Mouse (Mus musculus): ENCODE measurements around the gene Tmem53. TPM values are rescaled to one million over a fixed set of nuclear protein-coding genes. Genes with fewer than 3 reads are reported as not detected.
A peak's percentile ranks its signal among the peaks of the same experiment; 100 is the strongest.

The Tmem53 gene
- total RNA-seq, 2 experiments from 2014 or later = 3.5 to 5.1 TPM

DNA sequence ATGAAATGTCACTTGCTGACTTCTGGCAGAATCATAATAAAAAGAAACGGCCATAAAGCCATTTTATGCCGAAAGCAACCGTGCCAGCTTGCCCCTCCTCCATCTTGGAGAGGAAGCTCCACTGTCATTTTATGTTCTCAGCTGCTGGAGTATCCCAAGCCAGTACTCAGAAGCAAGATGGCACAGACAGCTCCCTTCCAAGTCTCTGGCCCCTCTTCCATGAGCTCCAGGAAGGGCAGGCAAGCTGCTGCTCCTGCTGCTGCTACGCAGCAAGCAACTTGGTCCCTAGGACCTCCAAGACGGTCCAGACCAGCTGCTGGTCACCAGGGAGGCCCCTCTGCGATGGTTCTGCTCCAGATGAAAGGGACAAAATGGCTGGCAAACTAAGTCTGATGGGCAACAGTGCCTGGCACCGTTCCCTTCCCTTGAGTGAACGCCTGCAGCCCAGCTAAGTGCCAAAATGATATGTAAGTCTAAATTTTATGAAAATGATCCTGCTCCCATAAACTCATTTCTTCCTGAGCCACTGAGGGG, 28.7 kb downstream of the Tmem53 start:
- no peak for DNase-seq (ENCODE audit: low spot score in 2 of 2)

DNA sequence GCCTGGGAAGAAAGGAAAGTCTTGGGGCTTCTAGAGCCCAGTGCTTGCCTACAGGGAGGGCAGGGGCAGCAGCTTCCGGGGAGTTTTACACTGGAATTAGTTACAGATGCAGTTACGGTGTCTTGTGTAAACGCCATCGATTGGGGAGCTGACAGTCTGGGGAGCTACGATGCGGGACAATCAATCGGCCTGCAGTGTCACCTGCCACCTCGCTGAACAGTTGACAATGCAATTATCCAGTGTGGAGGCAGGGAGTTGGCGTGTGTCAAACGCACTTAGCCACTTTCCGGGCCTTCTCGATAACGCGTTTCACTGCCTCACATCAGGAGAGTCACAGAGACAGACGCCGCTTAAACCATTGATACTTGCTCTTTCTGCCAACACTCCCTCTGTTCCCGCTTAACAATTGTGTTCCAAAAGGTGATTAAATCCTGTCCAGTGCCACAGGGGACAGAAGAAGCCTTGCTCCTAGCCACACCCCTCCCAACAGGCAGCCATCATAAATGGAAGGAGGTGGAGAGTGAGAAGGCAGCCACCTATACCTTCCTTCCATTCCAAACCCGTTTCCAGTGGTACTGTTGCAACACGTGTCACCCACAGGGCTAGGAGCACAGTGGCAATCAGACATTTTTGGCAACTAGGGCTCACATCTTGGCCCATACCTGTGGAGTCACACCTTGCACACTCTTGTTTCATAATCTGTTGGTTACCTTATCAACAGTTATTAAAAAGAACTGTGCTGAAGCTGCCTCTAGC, 29.5 kb downstream of the Tmem53 start:
- no peak for DNase-seq (ENCODE audit: low spot score in 2 of 2)

DNA sequence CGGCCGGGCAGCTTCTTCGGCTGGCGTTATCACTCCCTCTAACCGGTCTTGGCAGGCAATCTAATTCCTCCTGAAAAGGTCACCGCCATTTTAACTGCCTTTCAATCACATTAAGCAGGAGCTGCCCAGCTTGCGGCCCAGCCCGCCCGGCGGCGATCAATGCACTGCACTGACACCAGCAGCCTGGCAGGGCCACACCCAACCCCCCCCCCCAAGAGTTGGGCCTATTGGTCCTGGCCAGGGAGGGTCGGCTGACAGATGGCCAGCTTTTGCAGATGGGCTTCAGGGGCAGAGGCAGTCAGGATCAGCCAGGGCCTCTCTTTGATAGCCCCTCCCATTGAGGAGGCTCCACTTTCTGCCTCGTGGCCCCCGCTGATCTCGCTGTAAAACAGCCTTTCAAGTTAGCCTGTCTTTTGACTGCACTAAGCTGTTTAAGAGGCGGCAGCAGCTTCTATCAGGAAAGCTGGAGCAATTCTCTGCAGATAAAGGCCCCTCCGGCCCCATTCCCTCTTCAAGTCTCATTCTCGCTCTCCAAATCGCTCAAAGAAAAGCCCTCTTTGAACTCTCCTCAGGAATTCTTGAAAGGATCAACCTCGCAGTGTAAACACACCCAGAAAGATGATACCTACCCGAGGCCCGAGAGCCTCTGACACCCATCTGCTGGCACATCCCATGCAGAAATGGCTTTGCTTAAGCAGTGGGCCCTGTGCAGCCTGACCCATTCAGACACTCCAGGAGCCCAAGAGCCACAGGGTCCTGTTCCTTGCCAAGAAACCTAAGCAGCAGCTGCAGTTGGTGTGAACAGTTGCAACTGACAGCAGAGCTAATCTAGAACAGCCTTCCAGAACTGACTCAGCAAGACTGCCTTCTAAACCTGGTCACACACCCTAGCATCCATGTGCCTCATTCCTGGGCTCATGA, 31.8 kb downstream of the Tmem53 start:
- DNase-seq (ENCODE audit: low spot score in 2 of 2) = no peak

DNA sequence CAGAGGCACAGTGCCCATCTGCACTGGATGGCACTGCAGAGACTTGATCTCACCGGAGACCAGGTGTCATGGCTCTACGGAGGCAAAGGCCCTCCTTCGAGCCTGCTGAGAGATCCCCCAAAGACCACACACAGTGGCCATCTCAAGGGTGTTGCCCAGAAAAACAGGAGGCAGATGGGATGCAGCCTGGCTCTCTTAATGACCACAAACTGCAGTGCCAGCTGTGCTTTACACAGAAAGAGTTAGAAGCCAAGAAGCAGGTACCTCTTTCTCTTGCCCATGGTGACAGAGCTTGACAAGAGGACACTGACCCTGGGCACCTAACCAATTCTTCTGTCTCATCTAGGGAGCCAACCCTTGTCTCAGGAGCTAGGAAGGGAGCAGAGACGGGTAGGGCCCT, 32.6 kb downstream of the Tmem53 start:
- no peak for DNase-seq (ENCODE audit: low spot score in 2 of 2)

DNA sequence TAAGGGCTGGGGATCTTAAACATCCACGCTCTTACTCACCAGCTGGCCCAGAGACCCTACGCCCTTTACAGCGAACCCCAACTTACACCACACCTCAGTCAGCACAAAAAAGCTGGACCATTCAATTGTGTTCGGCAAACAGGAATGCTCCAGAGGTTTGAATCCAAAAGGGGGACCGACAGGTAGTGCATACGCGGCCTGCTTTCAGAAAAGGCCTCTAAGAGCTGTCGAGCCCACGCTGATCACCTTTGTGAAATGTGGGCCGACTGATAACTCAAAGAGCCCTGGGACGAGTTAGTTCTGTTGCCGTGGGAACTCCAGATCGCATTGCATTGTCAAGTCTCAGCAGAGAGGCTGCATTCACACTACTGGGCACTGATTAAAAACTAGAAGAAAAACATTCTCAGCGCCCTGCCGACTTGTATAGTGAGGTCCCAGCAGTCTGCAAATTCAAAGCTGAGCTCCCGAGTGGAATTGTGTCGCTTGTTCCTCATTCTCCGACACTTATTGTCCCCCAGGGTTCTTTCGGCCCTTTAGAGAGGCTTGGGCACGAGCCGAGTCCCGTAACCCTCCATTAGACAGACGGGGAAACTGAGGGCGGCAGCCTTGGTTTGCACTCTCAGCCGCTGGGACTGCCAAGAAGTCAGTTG, 36.7 kb downstream of the Tmem53 start:
- peak in 1 of 2 experiments; percentile 59 for DNase-seq (ENCODE audit: low spot score in 2 of 2)

DNA sequence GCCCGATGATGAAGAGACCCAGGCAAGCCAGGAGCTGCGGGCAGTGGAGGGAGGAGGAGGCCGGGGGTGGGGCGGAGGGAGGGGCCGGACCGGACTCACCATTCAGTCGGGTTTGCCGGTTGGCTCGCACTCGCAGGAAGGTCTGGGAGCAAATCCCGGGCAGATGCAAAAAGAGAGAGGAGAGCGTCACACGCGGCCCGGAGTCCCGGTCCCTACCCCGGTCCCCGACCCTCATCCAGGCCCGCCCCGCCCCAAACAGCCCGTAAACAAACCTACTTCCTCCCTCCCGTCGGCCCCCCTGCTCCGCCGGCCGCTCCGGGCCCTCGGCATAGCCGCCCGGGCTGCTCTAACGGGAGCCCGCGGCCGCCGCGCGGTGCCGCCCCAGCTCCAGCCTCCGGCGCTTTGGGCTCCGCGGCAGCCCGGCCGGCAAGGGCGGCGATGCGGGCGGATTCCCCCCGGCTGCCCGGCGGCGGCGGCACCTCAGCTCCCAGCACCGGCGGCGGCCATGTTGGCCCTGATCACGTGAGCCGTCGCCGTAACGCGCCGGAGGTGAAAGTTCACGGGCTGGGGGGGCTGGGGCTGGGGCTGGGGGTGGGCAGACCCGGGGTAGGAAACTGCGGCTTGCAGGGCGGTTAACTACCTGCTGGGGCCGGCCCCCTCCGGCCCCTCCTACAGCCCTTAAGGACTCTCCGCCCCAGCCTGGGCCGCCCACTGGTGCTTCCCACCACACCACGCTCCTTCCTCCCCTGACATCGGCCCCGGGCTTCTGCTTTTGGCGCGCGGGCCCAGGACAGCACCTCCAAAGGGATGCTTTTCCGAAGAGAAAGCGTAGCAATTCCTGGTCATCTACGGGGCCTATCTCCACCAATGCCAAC, 37.4 kb downstream of the Tmem53 start:
- peak; percentile 61 to 72 for DNase-seq (ENCODE audit: low spot score in 2 of 2)

DNA sequence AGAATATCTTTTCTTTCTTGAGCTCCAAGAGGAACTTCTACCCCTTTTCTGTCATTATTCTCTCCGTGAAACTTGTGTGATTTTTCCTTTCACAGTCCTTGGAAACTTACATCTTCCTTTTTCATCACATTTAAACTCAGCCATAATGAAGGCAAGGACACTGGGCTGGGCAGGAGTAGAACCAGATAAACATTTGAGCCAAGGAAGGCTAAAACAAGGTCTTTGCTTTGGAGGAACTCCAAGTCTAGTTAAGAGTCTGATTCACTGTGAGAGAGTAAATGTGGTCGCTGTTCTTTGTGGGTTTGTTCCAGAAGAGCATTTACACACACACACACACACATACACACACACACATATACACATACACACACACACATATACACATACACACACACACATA, 39.9 kb downstream of the Tmem53 start:
- DNase-seq (ENCODE audit: low spot score in 2 of 2) = no peak

DNA sequence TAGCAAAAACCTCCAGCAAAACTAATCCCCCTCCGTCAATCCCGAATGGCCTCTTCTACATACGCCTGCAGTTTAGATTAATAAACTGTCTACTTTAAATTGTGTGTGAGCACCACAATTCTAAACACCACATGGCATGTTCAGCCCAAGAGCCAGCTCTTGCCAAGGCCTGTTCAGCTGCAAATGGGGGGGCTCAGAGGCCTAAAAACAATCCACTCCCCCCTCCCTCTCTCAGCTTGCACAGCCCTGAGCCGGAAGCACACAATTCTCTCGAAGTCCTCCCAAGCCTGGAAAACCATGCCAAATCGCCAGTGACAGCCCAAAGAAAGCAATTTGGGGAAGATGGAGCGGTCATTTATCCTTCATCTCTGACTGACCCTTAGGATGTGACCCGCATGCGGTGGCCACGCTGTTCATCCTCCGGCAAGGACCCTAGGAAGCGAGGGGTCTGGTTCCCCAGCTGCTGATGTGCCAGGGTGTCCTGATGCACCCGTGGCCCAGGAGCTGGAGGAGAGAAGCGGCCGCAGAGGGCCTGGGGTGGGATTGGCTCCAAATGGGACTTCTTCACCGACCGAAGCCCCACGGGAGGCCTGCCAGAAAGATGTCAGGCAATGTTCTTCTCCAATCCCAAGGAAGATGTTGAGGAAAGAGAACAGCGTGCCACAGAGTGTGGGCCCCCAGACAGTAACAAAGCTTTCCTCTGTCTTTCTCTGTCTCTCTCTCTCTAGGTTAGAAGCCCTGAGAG, 45.3 kb downstream of the Tmem53 start:
- DNase-seq (ENCODE audit: low spot score in 2 of 2) = no peak

DNA sequence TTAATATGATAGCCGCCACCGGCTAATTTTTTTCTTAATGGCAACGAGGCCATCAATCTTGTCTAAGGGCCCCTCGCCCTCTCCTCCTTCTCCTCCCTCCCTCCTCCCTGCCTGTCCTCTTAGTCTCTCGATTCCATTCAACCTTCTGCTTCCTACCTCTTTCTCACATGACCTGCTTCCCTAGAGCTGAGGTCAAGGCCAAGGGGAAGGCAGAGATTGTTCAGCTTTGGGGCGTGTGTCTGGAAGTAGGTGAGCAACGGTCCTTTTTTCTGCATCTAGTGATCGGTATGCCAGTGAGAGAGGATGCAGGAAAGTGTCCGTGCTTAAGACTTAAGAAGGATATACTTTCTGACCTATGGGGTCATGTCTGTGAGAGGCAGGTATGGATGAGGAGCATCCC, 46.1 kb downstream of the Tmem53 start:
- DNase-seq (ENCODE audit: low spot score in 2 of 2) = no peak

DNA sequence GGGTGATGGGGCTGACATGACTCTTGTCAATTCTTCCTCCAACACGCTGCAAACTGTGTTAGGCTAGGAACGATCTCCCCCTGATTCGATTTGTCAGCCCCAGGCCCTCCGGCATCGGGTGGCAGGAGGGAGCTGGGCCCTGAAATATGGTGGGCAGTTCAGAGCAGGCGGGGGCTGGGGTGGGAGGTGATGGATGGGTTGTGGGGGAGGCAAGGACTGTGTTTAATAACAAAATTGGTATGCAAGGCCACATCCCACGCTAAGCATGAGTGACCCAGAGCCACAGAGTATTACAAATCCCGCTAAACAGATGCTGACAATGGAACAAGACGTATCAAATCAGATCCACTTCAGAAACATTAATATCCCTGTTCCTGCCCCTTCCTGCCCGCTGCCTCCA, 48.2 kb downstream of the Tmem53 start:
- DNase-seq (ENCODE audit: low spot score in 2 of 2) = no peak

DNA sequence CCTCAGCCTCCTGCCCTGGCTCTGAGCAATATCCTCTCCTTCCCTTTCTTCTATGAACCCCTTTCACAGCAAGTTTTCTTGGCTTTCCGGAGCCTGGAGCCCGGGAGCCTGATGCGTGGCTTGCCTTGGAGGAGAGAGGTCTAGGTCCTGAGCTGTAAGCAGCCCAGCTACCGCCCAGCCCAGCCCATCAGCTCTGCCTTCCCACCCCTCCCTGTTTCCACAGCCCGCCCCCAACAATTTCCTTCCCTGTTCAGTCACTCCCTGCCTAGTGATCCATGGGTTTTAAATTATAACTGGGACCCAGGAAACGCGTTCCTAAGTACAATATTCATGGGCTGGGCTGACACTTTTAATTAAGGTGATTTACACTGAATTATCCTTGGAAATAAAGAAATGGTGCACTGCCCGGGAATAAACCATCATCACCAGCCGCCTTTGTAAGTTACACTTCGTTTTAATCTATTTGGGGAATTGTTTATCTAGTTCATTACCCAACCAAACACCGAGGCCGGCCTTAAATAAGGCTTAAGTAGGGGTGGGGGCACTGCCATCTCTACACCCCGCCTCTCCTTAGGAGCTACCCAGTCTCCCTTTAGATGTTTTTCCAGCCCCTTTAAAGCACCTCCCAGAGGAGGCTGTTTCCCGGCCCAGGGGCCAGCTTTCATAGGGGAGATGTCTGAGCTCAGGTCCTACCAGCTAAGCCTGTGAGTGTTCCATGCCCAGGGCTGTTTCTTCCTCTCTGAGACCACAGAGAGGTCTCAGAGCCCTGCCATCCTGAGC, 50.5 kb downstream of the Tmem53 start:
- DNase-seq (ENCODE audit: low spot score in 2 of 2) = no peak

DNA sequence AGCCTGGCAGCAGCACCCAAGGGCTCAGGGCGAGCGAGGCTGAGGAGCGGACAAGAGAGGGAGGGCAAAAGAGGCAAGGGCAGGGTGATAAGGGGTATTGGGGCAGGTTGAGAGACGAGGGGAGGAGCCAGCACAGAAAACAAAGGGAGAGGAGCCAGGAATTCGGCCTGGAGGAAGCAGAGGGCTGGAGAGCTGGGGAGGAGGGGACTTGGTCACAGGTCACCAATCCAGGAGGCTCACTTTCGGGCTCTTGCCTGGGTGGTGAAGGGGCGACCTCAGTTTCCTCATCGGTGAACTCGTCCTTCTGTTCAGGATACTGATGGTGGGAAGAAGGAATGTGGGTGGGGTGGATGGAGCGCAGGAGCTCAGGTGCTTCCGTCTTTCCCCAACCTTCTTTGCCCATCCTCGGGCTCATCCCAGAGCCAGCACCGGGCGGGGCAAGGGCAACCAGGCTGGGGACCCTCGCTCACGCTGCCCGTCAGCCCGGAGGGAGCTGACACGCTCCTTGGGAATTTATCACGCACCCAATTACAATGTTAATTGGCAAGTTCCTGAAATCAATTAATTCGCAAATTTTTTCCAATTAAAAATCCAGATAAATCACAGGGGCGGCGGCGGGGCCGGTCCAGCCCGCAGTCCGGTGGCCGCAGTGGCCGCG, 52.0 kb downstream of the Tmem53 start:
- no peak for DNase-seq (ENCODE audit: low spot score in 2 of 2)

DNA sequence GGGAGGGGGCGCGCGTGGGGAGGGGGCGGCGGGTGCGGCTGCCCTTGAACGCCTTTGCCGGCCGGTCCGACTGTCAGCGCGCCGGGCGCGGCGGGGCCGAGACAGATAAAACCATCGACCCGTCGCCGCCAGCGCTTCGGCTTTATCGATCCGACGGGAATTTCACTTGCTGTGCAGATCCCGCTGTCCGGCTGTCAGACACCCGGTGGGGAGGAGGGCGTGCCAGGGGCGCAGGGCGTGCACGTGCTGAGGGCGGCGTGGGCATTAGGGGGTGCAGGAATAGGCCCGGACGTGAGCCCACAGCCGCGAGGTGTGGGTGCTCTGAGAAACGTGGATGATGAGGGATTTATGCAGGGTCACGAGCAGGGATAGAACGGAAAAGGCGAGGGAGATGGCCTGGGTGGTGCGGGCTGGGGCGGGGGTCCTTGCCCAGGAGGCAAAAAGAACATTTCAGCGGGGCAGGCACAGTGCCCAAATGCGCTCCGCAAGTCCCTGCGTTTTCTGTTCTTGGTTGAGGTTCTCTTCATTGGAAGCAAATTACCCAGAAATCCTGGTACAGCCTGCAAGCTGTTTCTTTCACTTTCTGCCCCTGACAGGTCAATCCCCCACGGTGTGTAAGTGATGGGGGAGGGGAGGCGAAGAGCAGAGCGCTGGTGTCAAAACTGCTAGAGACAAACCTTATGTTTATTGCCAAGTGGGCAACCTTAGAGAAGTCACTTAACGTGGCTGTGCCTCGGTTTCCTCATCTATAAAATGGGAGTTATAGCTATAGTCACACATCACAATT, 52.7 kb downstream of the Tmem53 start:
- no peak for DNase-seq (ENCODE audit: low spot score in 2 of 2)

DNA sequence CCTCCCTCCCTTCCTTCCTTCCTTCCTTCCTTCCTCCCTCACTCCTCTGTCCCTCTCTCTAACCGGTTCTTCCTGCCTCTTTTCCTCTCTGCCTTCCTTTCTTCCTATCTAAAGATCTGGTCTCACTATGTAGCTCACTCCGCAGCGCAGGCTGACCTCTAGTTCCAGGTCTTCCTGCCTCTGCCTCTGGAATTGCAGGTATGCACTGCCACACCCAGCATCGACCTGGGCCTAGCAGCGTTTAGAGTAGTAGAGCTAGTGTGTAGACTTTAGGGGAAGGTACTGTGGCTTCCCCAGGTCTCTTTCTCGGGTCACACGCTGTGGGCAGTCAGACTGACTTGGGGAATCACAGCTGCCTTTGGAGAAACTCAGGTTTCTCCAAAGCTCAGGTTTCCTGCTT, 53.7 kb downstream of the Tmem53 start:
- DNase-seq (ENCODE audit: low spot score in 2 of 2) = no peak

DNA sequence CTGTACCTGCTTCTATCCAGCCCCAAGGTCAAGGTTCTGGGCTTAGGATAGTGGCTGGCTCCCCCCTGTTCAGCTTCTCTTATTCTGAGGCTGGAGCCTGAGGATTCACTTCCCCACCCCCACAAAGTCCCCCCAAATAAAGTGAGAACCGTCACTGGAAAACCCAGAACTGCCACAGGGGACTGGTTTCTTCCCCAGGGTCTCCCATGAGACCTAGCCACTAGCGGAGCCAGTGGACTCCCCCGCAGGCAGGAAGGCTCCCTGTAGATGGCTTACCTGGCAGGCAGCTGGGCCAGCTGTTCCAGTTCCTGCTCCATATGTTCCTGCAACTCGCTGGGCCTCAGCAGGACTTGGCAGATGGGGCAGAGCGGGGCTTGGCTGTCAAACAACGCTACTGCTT, 55.5 kb downstream of the Tmem53 start:
- no peak for DNase-seq (ENCODE audit: low spot score in 2 of 2)

DNA sequence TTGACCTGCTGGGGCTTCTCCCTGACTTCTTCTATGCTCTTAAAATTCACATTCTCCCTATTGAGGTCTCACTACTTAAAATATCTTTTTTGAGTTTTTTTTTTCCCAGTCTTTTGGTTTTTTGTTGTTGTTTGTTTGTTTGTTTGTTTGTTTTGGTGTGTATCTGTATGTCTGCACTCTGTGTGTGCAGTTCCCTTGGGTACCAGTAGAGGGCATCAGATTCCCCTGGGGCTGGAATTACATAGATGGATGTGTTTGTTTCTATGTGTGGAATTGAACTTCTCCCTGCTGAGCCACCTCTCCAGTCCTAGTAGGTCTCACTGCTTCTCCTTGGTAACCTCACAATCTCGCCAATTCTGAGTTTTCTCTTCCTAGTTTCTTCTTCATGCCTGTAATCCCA, 57.7 kb downstream of the Tmem53 start:
- DNase-seq (ENCODE audit: low spot score in 2 of 2) = no peak

DNA sequence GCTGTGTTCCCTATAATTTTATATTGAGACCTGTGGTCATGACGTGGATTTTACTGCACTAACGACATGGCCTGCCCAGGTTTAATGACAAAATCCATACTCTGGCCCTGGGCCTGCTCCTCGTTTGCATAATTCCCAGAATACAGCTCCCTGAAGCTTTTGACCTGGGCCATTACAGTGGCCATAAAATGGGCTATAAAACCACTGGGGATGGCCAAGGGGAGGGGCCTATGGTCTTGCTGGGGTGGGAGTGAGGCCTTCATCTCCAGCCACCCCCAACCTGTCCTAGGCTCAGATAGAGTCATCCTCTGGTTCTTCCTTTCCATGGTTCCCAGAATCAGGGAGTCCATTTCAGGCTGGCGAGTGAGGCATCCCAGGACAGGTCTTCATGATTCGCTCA, 60.1 kb downstream of the Tmem53 start:
- no peak for DNase-seq (ENCODE audit: low spot score in 2 of 2)
